Mouse (Mus musculus): ENCODE measurements around the gene Tln1. TPM values are rescaled to one million over a fixed set of nuclear protein-coding genes. Genes with fewer than 3 reads are reported as not detected.

Gene Tln1
- polyA plus RNA-seq, 1 experiment from 2014 or later: 40.4 TPM

DNA sequence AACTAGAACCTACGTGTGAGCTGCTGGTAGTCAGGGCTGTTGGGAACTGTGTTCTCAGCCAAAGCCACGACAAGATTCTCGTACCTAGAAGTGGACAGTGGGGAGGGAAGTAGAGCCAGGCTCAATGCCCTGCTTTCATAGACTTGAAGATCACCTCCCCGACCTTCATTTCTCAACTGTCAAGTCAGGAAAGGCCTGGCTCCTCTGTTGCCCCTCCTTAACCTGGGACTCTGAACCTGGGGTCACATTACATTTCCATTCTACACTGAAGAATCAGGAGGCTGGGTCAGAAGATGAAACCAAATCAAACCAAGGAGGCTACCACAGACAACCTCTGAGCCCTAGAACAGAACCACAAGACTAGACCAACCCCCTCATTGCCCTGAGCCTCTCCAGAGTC, 64.5 kb downstream of the Tln1 start:
- peak overlapping the region; percentile 7; the same call in 1 of the 2 replicates for H3K9ac ChIP-seq (ENCODE audit: low read length)
- ATAC-seq (ENCODE audit: low FRiP score): no peak
- peaks cover 30% of the 10 kb centered on the region for H3K4me1 ChIP-seq (ENCODE audit: control insufficient read depth, insufficient read depth, low read length)

DNA sequence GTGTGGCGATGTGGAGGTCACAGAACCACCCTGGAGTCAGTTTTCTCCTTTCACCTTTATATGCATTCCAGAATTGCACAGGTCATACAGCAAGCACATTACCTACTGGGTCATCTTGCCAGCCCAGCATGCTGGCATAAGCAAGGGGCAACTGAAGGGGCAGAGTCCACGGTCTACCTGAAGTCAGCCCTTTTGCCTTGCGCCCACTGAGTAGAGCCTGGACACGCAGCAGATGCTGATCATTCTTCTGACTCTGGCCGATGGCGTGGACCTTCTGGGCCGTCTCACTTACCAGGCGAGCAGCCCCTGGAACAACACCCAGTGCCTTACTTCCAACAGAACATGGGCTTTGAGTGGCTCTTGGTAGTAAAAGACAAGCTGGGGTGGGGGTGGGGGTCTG, 65.1 kb downstream of the Tln1 start:
- Histone ChIP-seq H3K36me3 (ENCODE audit: control insufficient read depth, insufficient read depth, low read length) (no peaks in the 10 kb centered on the region), H3K9ac (ENCODE audit: low read length) (no peak overlapping the region), H3K4me2 (peak overlapping the region; percentile 75; the same call in 1 of the 2 replicates), H3K4me1 (ENCODE audit: control insufficient read depth, insufficient read depth, low read length) (peaks cover 30% of the 10 kb centered on the region), H3K27me3 (ENCODE audit: control insufficient read depth, insufficient read depth, low read length) (no peaks in the 10 kb centered on the region), H3K9me3 (ENCODE audit: control insufficient read depth, low read length) (no peaks in the 10 kb centered on the region), H3K27ac (ENCODE audit: low read depth, low read length) (no peak overlapping the region), H3K4me3 (ENCODE audit: low read depth, low read length) (no peak overlapping the region)
- no peak for ATAC-seq (ENCODE audit: low FRiP score)
- DNase-seq (ENCODE audit: low spot score, missing footprints): no peak
- 94% methylated on average over 8 of the region's 8 CpGs for WGBS

More for the DNA sequence above, 64.5 kb downstream of the Tln1 start:
- no peak overlapping the region for H3K27ac ChIP-seq (ENCODE audit: low read depth, low read length)
- 81% methylated on average over 4 of the region's 4 CpGs for WGBS
- no peaks in the 10 kb centered on the region for H3K27me3 ChIP-seq (ENCODE audit: control insufficient read depth, insufficient read depth, low read length)
- peak overlapping the region; percentile 57; the same call in 1 of the 2 replicates for H3K4me3 ChIP-seq (ENCODE audit: low read depth, low read length)
- no peaks in the 10 kb centered on the region for H3K9me3 ChIP-seq (ENCODE audit: control insufficient read depth, low read length)
- DNase-seq (ENCODE audit: low spot score, missing footprints): no peak
- no peaks in the 10 kb centered on the region for H3K36me3 ChIP-seq (ENCODE audit: control insufficient read depth, insufficient read depth, low read length)
- H3K4me2 ChIP-seq: peak overlapping the region; percentile 75

DNA sequence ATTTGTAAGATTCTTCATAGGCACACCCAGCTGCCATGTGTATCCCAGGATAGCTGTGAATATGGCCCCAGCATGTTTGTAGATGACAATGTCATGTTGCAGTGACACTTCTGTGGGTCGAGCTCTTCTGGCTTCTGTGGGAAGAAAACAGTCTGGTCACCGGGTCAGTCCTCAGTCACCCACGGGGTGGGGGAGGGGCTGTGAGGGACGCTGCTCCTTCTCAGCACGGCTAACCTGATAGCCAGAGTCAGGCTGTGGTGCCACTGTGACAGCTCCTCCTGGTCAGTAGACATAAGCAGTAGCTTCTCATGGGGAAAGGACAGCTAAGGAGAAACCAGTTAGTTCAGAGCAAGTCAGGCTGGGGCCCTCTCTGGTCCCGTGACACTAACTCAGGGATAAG, 65.9 kb downstream of the Tln1 start:
- H3K36me3 ChIP-seq (ENCODE audit: control insufficient read depth, insufficient read depth, low read length): no peaks in the 10 kb centered on the region
- DNase-seq (ENCODE audit: low spot score, missing footprints) (peak; percentile 83), ATAC-seq (ENCODE audit: low FRiP score) (no peak)
- H3K27ac ChIP-seq (ENCODE audit: low read depth, low read length): no peak overlapping the region
- H3K27me3 ChIP-seq (ENCODE audit: control insufficient read depth, insufficient read depth, low read length): no peaks in the 10 kb centered on the region
- H3K4me2 ChIP-seq: 0 out of 2 replicates have a peak overlapping the region, but pooled peaks have one; percentile 16
- 46% methylated on average over 6 of the region's 6 CpGs for WGBS
- H3K9me3 ChIP-seq (ENCODE audit: control insufficient read depth, low read length): no peaks in the 10 kb centered on the region
- no peak overlapping the region for H3K9ac ChIP-seq (ENCODE audit: low read length)
- H3K4me3 ChIP-seq (ENCODE audit: low read depth, low read length): no peak overlapping the region
- peaks cover 30% of the 10 kb centered on the region for H3K4me1 ChIP-seq (ENCODE audit: control insufficient read depth, insufficient read depth, low read length)

DNA sequence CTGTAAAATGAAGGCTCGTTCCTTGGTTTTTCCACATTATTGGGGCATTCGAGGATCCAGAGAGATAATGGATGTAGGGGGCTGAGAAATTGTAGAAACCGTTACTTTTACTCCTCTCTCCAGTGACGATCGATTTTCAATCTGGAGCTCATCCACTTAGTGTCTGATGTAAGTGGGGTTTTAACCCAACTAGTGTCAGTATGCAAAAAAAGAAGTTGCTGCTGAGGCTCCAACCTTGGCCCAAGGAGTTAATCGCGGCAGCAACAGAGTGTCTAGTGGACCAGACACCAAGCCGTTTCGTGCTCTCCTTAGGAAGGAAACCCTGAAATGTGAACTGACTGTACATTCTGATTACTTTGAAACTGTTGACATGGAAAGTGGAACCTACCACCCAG, 68.6 kb downstream of the Tln1 start:
- no peaks in the 10 kb centered on the region for H3K27me3 ChIP-seq (ENCODE audit: control insufficient read depth, insufficient read depth, low read length)
- H3K4me3 ChIP-seq (ENCODE audit: low read depth, low read length): peak overlapping the region; percentile 75
- H3K9me3 ChIP-seq (ENCODE audit: control insufficient read depth, low read length): no peaks in the 10 kb centered on the region
- no peak for ATAC-seq (ENCODE audit: low FRiP score)
- peak overlapping the region; percentile 68; the same call in 1 of the 2 replicates for H3K27ac ChIP-seq (ENCODE audit: low read depth, low read length)
- peaks cover 28% of the 10 kb centered on the region for H3K4me1 ChIP-seq (ENCODE audit: control insufficient read depth, insufficient read depth, low read length)
- peak overlapping the region; percentile 76 for H3K9ac ChIP-seq (ENCODE audit: low read length)
- no peaks in the 10 kb centered on the region for H3K36me3 ChIP-seq (ENCODE audit: control insufficient read depth, insufficient read depth, low read length)
- DNase-seq (ENCODE audit: low spot score, missing footprints): no peak
- 5% methylated on average over 9 of the region's 9 CpGs for WGBS
- H3K4me2 ChIP-seq: peak overlapping the region; percentile 70

DNA sequence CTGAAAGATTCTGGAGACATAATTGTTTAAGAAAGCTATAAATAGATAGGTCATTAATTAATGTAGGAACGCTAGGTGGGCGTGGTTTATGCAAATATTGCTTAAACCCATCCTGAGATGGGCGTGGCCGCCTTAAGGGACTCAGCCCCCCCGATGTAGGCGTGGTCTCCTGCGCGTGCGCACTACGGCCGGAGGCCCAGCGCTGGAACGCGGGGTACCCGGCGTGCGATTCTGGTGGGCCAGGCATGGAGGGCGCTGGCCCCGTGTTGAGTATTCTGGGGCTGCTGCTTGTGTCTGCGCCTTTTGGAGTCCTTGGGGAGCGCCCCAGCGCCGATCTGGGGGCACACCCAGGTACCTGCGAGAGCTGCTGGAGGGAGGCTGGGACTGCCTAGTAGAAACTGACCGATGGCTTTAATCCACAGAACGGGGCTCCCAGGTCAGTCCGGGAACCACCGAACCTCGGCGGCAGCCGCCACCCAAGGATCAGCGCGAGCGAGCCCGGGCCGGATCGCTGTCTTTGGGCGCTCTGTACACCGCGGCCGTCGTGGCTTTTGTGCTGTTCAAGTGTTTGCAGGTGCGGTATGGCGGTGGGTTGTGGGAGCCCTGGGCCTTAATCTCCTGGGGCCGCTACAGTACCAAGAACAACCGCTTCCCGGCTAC, 69.2 kb downstream of the Tln1 start:
- Histone ChIP-seq H3K4me3 (ENCODE audit: low read depth, low read length) (peak overlapping the region; percentile 75), H3K27me3 (ENCODE audit: control insufficient read depth, insufficient read depth, low read length) (no peaks in the 10 kb centered on the region), H3K9me3 (ENCODE audit: control insufficient read depth, low read length) (no peaks in the 10 kb centered on the region), H3K9ac (ENCODE audit: low read length) (peak overlapping the region; percentile 76), H3K4me1 (ENCODE audit: control insufficient read depth, insufficient read depth, low read length) (peaks cover 23% of the 10 kb centered on the region), H3K27ac (ENCODE audit: low read depth, low read length) (peak overlapping the region; percentile 68), H3K36me3 (ENCODE audit: control insufficient read depth, insufficient read depth, low read length) (no peaks in the 10 kb centered on the region), H3K4me2 (peak overlapping the region; percentile 70)
- under 1% methylated on average over 47 of the region's 47 CpGs for WGBS
- peak; percentile 100 for DNase-seq (ENCODE audit: low spot score, missing footprints)
- peak; percentile 89 for ATAC-seq (ENCODE audit: low FRiP score)

DNA sequence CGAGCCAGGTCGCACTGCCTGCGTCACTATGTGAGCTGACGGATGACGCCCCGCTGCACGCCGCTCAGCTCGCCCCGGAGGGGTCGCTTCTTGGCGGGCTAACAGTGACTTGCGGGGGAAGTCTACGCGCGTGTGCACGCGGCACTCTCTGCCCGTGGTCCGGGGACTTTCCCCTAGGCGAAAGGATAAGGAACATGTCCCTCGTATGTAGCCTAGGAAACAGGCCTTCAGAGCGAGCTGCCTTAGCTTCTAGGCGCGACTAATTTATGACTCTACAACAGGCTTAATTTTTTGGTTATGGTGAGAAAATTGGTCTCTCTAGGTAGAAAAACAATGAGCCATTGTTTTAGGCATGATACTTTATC, 69.7 kb downstream of the Tln1 start, which contains the start of gene Ccdc107:
Gene Ccdc107 (plus strand): TSS at position 80 of the 365 bp plus-strand sequence.
- Histone ChIP-seq H3K36me3 (ENCODE audit: control insufficient read depth, insufficient read depth, low read length) (no peaks in the 10 kb centered on the region), H3K4me2 (peak within 1 kb of the TSS; percentile 70), H3K4me1 (ENCODE audit: control insufficient read depth, insufficient read depth, low read length) (peaks cover 18% of the 10 kb centered on the region), H3K27ac (ENCODE audit: low read depth, low read length) (peak within 1 kb of the TSS; percentile 68), H3K27me3 (ENCODE audit: control insufficient read depth, insufficient read depth, low read length) (no peaks in the 10 kb centered on the region), H3K4me3 (ENCODE audit: low read depth, low read length) (peak within 1 kb of the TSS; percentile 75), H3K9ac (ENCODE audit: low read length) (peak within 1 kb of the TSS; percentile 76), H3K9me3 (ENCODE audit: control insufficient read depth, low read length) (no peaks in the 10 kb centered on the region)
- ATAC-seq (ENCODE audit: low FRiP score) (peak; percentile 98), DNase-seq (ENCODE audit: low spot score, missing footprints) (peak; percentile 97)
- under 1% methylated on average over 25 of the region's 25 CpGs for WGBS

DNA sequence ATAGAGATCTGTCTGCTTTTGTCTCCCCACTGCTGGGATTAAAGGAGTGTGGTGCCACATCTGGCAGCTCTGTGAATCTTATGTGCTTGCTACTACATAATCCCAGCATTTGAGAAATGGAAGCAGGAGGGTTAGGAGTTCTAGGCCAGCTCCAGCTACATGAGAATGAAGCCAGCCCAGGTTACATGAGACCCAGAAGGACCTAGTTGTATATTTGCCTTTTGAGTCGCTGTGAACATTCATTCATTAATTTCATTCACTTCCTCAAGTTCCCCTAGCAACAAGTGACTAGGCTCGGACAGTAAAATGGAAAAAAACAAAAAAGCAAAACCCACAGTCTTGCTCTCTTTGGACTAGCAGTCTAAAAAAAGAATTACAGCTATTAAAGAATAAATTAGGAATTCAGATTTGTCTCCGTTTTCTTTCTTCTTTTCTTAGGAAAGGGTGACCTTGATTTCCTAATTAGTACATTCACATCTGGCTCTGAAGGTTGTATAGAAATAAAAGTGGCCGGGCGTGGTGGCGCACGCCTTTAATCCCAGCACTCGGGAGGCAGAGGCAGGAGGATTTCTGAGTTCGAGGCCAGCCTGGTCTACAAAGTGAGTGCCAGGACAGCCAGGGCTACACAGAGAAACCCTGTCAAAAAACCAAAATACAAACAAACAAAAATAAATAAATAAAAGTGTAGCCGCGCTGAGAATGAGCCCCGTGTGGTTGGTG, 70.2 kb downstream of the Tln1 start:
- Histone ChIP-seq H3K4me3 (ENCODE audit: low read depth, low read length) (no peak overlapping the region), H3K36me3 (ENCODE audit: control insufficient read depth, insufficient read depth, low read length) (no peaks in the 10 kb centered on the region), H3K4me2 (no peak overlapping the region), H3K4me1 (ENCODE audit: control insufficient read depth, insufficient read depth, low read length) (peaks cover 15% of the 10 kb centered on the region), H3K9ac (ENCODE audit: low read length) (no peak overlapping the region), H3K27me3 (ENCODE audit: control insufficient read depth, insufficient read depth, low read length) (no peaks in the 10 kb centered on the region), H3K9me3 (ENCODE audit: control insufficient read depth, low read length) (no peaks in the 10 kb centered on the region), H3K27ac (ENCODE audit: low read depth, low read length) (no peak overlapping the region)
- WGBS: 48% methylated on average over 12 of the region's 12 CpGs
- peak; percentile 84 for DNase-seq (ENCODE audit: low spot score, missing footprints)
- no peak for ATAC-seq (ENCODE audit: low FRiP score)

DNA sequence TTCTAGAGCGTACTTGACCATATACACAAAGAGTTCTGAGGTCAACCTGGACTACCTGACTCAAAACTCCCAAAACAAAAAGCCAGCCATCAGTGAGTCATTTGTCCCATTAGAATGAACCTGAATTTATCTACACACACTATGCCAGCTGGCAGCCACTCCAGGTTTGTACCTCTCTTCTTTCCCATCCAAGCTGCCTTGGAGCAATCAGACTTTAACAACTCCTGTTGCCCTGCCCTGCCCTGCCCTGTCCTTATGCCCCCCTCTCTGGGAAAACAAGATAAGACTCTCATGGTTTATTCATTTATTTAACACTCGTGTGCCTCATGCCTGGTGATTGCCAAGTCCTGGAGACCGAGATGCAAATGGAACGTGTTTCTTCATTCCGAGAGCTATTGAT, 71.7 kb downstream of the Tln1 start:
- Histone ChIP-seq H3K4me1 (ENCODE audit: control insufficient read depth, insufficient read depth, low read length) (peaks cover 8% of the 10 kb centered on the region), H3K27me3 (ENCODE audit: control insufficient read depth, insufficient read depth, low read length) (no peaks in the 10 kb centered on the region), H3K9me3 (ENCODE audit: control insufficient read depth, low read length) (no peaks in the 10 kb centered on the region), H3K27ac (ENCODE audit: low read depth, low read length) (no peak overlapping the region), H3K4me3 (ENCODE audit: low read depth, low read length) (no peak overlapping the region), H3K9ac (ENCODE audit: low read length) (no peak overlapping the region), H3K4me2 (no peak overlapping the region), H3K36me3 (ENCODE audit: control insufficient read depth, insufficient read depth, low read length) (no peaks in the 10 kb centered on the region)
- peak; percentile 17 for DNase-seq (ENCODE audit: low spot score, missing footprints)
- no peak for ATAC-seq (ENCODE audit: low FRiP score)
- WGBS: 79% methylated on average over 5 of the region's 5 CpGs

DNA sequence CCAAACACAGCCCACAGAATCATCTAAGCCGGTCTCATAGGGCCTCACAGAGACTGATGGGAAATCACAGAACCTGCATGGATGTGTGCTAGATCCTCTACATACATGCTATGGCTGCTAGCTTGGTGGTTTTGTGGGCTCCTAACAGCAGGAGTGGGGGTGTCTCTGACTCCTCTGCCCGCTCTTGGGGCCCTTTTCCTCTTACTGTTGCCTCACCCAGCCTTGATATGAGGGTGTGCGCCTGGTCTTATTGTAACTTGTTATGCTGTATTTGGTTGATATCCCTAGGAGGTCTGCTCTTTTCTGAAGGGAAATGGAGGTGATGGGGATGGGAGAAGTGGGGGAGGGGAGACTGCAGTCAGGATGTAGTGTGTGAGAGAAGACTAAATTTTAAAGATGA, 72.9 kb downstream of the Tln1 start:
- H3K27ac ChIP-seq (ENCODE audit: low read depth, low read length): no peak overlapping the region
- WGBS: 90% methylated on average over 3 of the region's 3 CpGs
- DNase-seq (ENCODE audit: low spot score, missing footprints): peak; percentile 78
- H3K9ac ChIP-seq (ENCODE audit: low read length): no peak overlapping the region
- no peak overlapping the region for H3K4me2 ChIP-seq
- H3K4me1 ChIP-seq (ENCODE audit: control insufficient read depth, insufficient read depth, low read length): peaks cover 5% of the 10 kb centered on the region
- no peaks in the 10 kb centered on the region for H3K36me3 ChIP-seq (ENCODE audit: control insufficient read depth, insufficient read depth, low read length)
- no peaks in the 10 kb centered on the region for H3K9me3 ChIP-seq (ENCODE audit: control insufficient read depth, low read length)
- H3K27me3 ChIP-seq (ENCODE audit: control insufficient read depth, insufficient read depth, low read length): no peaks in the 10 kb centered on the region
- no peak overlapping the region for H3K4me3 ChIP-seq (ENCODE audit: low read depth, low read length)
- no peak for ATAC-seq (ENCODE audit: low FRiP score)
